Mouse (Mus musculus): ENCODE measurements around the gene 1600015I10Rik. TPM values are rescaled to one million over a fixed set of nuclear protein-coding genes. Genes with fewer than 3 reads are reported as not detected.
A peak's percentile ranks its signal among the peaks of the same experiment; 100 is the strongest.
"Not testable (repeated sequence)": the region's sequence is repeated elsewhere in the genome, so short reads cannot be mapped to it uniquely, and the experiment has no call there.

Gene 1600015I10Rik
- polyA plus RNA-seq (2016; fragmentation: Nextera tagmentation; extraction: Ambion mirVana): not detected in 2 replicates

DNA sequence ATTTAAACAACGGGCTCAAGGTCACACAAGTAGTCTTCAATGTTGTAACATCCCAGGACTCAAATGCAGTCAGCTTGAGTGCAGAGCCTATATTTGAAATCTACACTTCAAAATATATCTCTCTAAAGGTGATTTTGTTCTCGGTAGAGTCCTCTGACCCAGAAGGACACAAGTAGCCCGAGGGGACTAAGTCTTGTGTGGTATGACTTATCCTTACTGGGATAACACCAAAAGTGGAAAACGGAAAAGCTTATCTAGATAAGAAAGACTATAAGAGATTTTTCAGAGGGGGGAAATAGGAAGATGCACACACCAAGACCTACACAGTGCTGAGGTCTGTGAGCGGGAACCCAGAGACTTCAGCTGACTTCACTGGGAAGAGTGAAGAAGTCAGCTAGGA, at the start of gene 1600015I10Rik:
Gene 1600015I10Rik, plus strand, starts transcription at position 301 of the 400 bp plus-strand sequence.
- Histone ChIP-seq H3K9me3 (no peaks in the 10 kb centered on the region), H3K27ac (no peak within 1 kb of the TSS), H3K27me3 (ENCODE audit: insufficient read depth, poor library complexity, severe bottlenecking) (no peaks in the 10 kb centered on the region), H3K36me3 (no peaks in the 10 kb centered on the region), H3K4me3 (no peak within 1 kb of the TSS), H3K4me1 (replicated peaks) (no peaks in the 10 kb centered on the region)
- no peak for DNase-seq (ENCODE audit: low spot score)
- 94% methylated on average over 5 of the region's 5 CpGs for WGBS

GRCm38 (mm10) chr6:48894203-48894602, 35.5 kb upstream of the 1600015I10Rik start:
- no peaks in the 10 kb centered on the region for H3K36me3 ChIP-seq
- peaks cover 9% of the 10 kb centered on the region for H3K9me3 ChIP-seq
- no peak overlapping the region for H3K27ac ChIP-seq
- WGBS: 80% methylated on average over 4 of the region's 4 CpGs
- DNase-seq (ENCODE audit: low spot score): no peak
- H3K27me3 ChIP-seq (ENCODE audit: insufficient read depth, poor library complexity, severe bottlenecking): no peaks in the 10 kb centered on the region
- H3K4me1 ChIP-seq (replicated peaks): no peaks in the 10 kb centered on the region
- no peak overlapping the region for H3K4me3 ChIP-seq

DNA sequence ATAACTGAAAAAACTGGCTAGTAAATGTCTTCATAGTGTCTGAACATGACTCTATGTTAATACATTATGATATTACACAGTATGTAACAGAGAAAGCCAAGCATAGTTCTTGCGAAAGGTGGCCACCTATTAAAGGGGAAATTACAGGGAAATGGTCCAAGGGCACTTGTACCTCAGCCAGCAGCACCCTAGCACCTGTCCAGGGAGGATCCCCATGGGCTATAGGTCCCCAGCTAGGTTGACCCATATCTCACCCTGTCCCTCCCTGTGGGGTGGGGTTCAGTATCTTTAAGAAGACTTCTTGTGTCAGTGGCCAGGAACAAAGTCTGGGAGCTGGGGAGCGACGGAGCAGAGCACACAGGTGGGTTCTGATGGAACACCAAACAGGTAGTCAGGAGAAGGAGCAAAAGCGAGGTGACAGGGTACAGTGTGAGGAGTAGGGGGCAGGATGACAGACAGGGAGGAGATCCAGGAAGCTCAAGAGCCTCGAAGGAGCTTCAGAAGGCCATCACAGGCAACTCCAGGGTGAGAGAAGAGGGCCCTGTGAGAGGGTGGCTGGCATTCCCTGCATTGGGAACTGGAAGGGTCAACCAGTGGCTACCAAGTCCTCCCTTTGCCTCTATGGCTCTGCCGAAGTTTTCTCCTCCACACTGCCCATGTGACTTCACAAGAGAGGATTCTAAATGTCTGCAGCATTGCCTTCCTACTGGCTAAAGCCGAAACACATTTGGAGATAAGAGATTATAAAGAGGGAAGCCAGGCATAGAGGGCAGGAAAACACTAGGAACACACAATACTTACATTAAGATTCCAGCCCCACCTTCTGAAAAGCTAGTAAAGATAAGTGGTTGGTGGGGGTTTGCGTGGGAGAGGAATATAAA, 34.5 kb upstream of the 1600015I10Rik start:
- H3K9me3 ChIP-seq: peaks cover 9% of the 10 kb centered on the region
- H3K27me3 ChIP-seq (ENCODE audit: insufficient read depth, poor library complexity, severe bottlenecking): no peaks in the 10 kb centered on the region
- H3K27ac ChIP-seq: no peak overlapping the region
- H3K4me1 ChIP-seq (replicated peaks): no peaks in the 10 kb centered on the region
- WGBS: 92% methylated on average over 8 of the region's 8 CpGs
- H3K4me3 ChIP-seq: no peak overlapping the region
- DNase-seq (ENCODE audit: low spot score): no peak
- no peaks in the 10 kb centered on the region for H3K36me3 ChIP-seq

- Histone ChIP-seq H3K4me3 (no peak overlapping the region), H3K4me1 (replicated peaks) (no peaks in the 10 kb centered on the region), H3K27me3 (ENCODE audit: insufficient read depth, poor library complexity, severe bottlenecking) (no peaks in the 10 kb centered on the region), H3K9me3 (peaks cover 9% of the 10 kb centered on the region), H3K27ac (no peak overlapping the region), H3K36me3 (no peaks in the 10 kb centered on the region)
- DNase-seq (ENCODE audit: low spot score): no peak
- 87% methylated on average over 5 of the region's 5 CpGs for WGBS
Observed at GRCm38 (mm10) chr6:48895941-48896340, 33.8 kb upstream of the 1600015I10Rik start.

GRCm38 (mm10) chr6:48896956-48897355, 32.7 kb upstream of the 1600015I10Rik start:
- Histone ChIP-seq H3K27ac (no peak overlapping the region), H3K27me3 (ENCODE audit: insufficient read depth, poor library complexity, severe bottlenecking) (no peaks in the 10 kb centered on the region), H3K4me3 (no peak overlapping the region), H3K4me1 (replicated peaks) (no peaks in the 10 kb centered on the region), H3K9me3 (peaks cover 9% of the 10 kb centered on the region), H3K36me3 (no peaks in the 10 kb centered on the region)
- WGBS: 88% methylated on average over 5 of the region's 5 CpGs
- DNase-seq (ENCODE audit: low spot score): no peak

DNA sequence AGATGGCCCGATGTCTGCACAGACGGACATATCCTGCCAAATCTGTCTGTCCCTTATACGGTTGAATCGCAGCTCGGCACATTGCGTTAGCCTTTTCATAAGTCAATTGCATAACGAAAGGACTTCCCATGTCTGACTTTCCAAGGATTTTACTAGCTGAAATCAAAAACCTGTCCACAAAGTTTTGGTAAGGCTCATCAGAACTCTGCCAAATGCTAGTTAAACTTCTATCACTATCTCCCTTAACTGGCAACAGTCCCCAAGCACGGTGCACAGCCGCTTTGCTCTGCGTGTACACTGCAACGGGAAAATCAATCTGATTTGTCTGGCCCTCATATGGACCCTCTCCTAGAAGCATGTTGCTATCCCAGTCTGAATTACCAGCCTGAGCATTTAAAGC, 28.4 kb upstream of the 1600015I10Rik start:
- not testable (repeated sequence) for DNase-seq (ENCODE audit: low spot score); H3K4me3 ChIP-seq; H3K36me3 ChIP-seq; H3K9me3 ChIP-seq; H3K27ac ChIP-seq; H3K27me3 ChIP-seq (ENCODE audit: insufficient read depth, poor library complexity, severe bottlenecking); H3K4me1 ChIP-seq (replicated peaks)
- WGBS: 95% methylated on average over 11 of the region's 11 CpGs

DNA sequence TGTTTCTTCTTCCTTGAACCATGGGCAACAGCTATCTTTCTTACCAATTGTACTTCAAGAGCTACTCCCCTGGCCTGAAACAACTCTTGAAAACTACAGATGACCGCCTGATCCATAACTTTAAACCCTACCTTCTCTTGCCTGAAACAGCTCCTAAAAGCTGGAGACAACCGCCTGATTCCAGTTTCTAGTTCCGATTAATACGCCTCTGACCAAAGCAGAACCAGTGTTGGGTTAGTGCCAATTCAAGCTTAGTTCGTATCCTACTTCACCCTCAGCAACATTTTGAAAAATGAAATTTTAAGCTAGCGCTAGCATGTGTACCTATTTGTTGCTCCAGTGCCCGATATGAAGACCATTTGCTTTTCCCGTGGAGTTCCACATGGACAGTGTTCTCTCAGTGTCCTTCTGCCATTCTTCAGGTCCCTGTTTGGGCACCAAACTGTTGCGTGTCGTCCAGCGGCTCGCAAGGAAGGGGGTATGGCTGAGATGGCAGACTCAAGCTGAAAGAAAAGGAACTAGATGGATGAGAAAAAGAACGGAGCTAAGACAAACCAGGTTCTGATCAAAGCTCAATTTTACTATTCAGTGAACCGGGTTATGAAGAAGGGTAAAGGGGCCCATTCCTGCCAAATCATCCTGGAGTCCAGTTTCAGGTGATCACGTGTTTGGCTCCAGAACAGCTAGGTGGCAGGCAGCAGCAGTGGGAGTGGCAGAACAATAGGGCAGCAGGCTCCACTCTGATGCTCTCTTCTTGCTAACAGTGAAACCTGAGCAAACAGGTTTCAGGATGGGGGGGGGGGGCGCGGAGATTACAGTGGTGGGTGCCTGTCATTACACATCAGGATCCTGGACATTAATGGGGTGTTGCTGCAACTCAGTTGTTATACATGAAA, 26.9 kb upstream of the 1600015I10Rik start:
- H3K27me3 ChIP-seq (ENCODE audit: insufficient read depth, poor library complexity, severe bottlenecking): no peaks in the 10 kb centered on the region
- no peak overlapping the region for H3K27ac ChIP-seq
- no peaks in the 10 kb centered on the region; the same call in 1 of the 2 replicates for H3K4me1 ChIP-seq (replicated peaks)
- no peaks in the 10 kb centered on the region for H3K9me3 ChIP-seq
- H3K36me3 ChIP-seq: no peaks in the 10 kb centered on the region
- peak; percentile 1 for DNase-seq (ENCODE audit: low spot score)
- WGBS: 93% methylated on average over 17 of the region's 17 CpGs
- H3K4me3 ChIP-seq: no peak overlapping the region

DNA sequence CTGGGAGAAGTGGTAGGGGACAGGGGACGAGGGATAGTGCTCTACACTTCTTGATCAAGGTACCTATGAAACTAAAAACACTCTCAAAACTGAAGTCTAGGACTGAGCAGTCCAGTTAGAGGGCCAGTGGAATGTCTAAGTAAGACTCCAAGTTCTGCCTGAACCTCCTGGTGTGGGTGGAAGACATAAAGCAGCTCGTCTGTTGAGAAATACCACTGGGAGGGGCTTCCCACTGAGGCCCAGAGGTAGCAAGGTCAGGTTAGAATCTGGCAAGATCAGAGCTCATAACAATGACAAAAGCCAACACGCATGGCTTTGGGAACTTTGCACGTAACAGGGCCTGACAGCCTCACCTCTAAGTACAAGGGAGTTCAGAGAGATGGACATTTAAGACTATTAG, 26.3 kb upstream of the 1600015I10Rik start:
- Histone ChIP-seq H3K4me1 (replicated peaks) (no peaks in the 10 kb centered on the region; the same call in 1 of the 2 replicates), H3K36me3 (no peaks in the 10 kb centered on the region), H3K27ac (no peak overlapping the region; the same call in 1 of the 2 replicates), H3K9me3 (no peaks in the 10 kb centered on the region), H3K27me3 (ENCODE audit: insufficient read depth, poor library complexity, severe bottlenecking) (no peaks in the 10 kb centered on the region), H3K4me3 (no peak overlapping the region)
- peak; percentile 1 for DNase-seq (ENCODE audit: low spot score)
- WGBS: 82% methylated on average over 4 of the region's 4 CpGs

- H3K9me3 ChIP-seq: no peaks in the 10 kb centered on the region
- no peaks in the 10 kb centered on the region for H3K36me3 ChIP-seq
- H3K4me1 ChIP-seq (replicated peaks): no peaks in the 10 kb centered on the region; the same call in 1 of the 2 replicates
- no peak overlapping the region for H3K4me3 ChIP-seq
- no peak overlapping the region for H3K27ac ChIP-seq
- no peaks in the 10 kb centered on the region for H3K27me3 ChIP-seq (ENCODE audit: insufficient read depth, poor library complexity, severe bottlenecking)
- no peak for DNase-seq (ENCODE audit: low spot score)
- WGBS: 94% methylated on average over 13 of the region's 13 CpGs
Observed at GRCm38 (mm10) chr6:48905606-48906005, 24.1 kb upstream of the 1600015I10Rik start.

GRCm38 (mm10) chr6:48906371-48906770, 23.3 kb upstream of the 1600015I10Rik start:
- no peaks in the 10 kb centered on the region for H3K36me3 ChIP-seq
- H3K4me3 ChIP-seq: no peak overlapping the region
- no peak for DNase-seq (ENCODE audit: low spot score)
- no peaks in the 10 kb centered on the region; the same call in 1 of the 2 replicates for H3K4me1 ChIP-seq (replicated peaks)
- H3K27me3 ChIP-seq (ENCODE audit: insufficient read depth, poor library complexity, severe bottlenecking): no peaks in the 10 kb centered on the region
- no peak overlapping the region for H3K27ac ChIP-seq
- no peaks in the 10 kb centered on the region for H3K9me3 ChIP-seq
- 95% methylated on average over 14 of the region's 14 CpGs for WGBS

GRCm38 (mm10) chr6:48909229-48909628, 20.5 kb upstream of the 1600015I10Rik start:
- no peak overlapping the region for H3K4me3 ChIP-seq
- H3K9me3 ChIP-seq: no peaks in the 10 kb centered on the region
- no peak overlapping the region for H3K27ac ChIP-seq
- H3K4me1 ChIP-seq (replicated peaks): no peaks in the 10 kb centered on the region; the same call in 1 of the 2 replicates
- no peak for DNase-seq (ENCODE audit: low spot score)
- H3K36me3 ChIP-seq: no peaks in the 10 kb centered on the region
- WGBS: 72% methylated on average over 1 of the region's 1 CpGs
- H3K27me3 ChIP-seq (ENCODE audit: insufficient read depth, poor library complexity, severe bottlenecking): no peaks in the 10 kb centered on the region

DNA sequence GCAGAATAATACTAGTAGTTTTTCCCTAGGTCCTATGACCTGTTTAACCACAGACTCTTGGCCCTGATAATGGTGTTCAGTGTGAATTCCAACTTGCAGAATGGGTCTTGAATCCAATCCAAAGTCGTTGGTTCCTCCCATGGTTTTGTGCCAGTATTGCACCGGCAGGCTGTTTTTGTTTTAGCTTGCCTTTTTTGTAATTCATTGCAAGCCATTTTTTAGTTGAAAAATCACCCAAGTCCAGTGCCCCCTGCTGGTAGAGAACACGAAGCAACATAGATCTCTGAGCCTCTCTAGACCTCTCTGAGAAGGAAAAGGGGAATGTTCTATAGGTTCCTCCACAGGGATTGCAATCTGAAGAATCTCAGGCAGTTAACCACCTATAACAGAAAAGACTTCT, 17.7 kb upstream of the 1600015I10Rik start:
- Histone ChIP-seq H3K27me3 (ENCODE audit: insufficient read depth, poor library complexity, severe bottlenecking) (no peaks in the 10 kb centered on the region), H3K27ac (no peak overlapping the region), H3K9me3 (no peaks in the 10 kb centered on the region), H3K36me3 (no peaks in the 10 kb centered on the region), H3K4me1 (replicated peaks) (no peaks in the 10 kb centered on the region; the same call in 1 of the 2 replicates), H3K4me3 (no peak overlapping the region)
- WGBS: 44% methylated on average over 3 of the region's 3 CpGs
- peak; percentile 11 for DNase-seq (ENCODE audit: low spot score)

DNA sequence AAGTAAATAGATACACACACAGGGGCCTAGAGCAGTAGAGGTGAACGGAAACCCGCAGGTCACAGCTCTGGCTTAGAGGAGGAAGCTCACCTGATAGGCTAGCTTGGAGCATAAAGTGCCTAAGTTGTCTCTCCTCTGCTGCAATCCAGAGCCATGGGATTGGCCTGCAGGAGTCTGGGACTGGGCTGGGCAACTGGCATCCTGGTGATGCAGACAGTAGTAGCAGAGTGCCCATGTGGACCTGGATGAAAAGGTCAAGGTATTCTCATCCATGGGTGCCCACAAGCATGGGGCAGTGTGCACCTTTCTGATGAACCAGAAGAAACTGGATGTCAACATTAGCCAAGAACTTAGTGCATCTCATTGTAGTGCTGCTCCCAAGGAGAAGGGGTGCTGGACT, 16.1 kb upstream of the 1600015I10Rik start:
- no peaks in the 10 kb centered on the region for H3K9me3 ChIP-seq
- H3K4me1 ChIP-seq (replicated peaks): no peaks in the 10 kb centered on the region
- no peak overlapping the region for H3K4me3 ChIP-seq
- no peaks in the 10 kb centered on the region for H3K36me3 ChIP-seq
- no peaks in the 10 kb centered on the region for H3K27me3 ChIP-seq (ENCODE audit: insufficient read depth, poor library complexity, severe bottlenecking)
- no peak for DNase-seq (ENCODE audit: low spot score)
- WGBS: 99% methylated on average over 2 of the region's 2 CpGs
- H3K27ac ChIP-seq: no peak overlapping the region
